Comparison of ENCODE assay signal across 12 mouse cellular contexts in genomic region chr12:84063228-84063627, GRCm38 (mm10). TPM values are rescaled to one million over a fixed set of nuclear protein-coding genes. Genes with fewer than 3 reads are reported as not detected.
DNase-seq lines count a peak whose midpoint lies in the region; ATAC-seq lines count a peak whose summit lies in the region.
"Had no signal": no experiment of that assay in that cellular context is flagged by ENCODE, and none has a peak within 500 bp of the region (broad histone marks: within the 10 kb centered on the region; RNA-seq: fewer than 3 reads in every experiment).

No protein-coding gene starts in this region.

- peaks cover 5% of the 10 kb centered on the region for H3K27me3 ChIP-seq in midbrain, embryonic 15.5 days (replicated peaks)

- H3K27ac ChIP-seq in midbrain, embryonic 15.5 days = no peak overlapping the region
- H3K27ac ChIP-seq: hindbrain, embryonic 15.5 days; liver, embryonic 15.5 days had no signal

- H3K9me3 ChIP-seq in midbrain, embryonic 15.5 days = no peaks in the 10 kb centered on the region
- H3K9me3 ChIP-seq: hindbrain, embryonic 15.5 days; liver, embryonic 15.5 days had no signal

- H3K4me1 ChIP-seq in midbrain, embryonic 15.5 days = no peaks in the 10 kb centered on the region
- H3K4me1 ChIP-seq: hindbrain, embryonic 15.5 days; liver, embryonic 15.5 days had no signal

- no peaks in the 10 kb centered on the region for H3K36me3 ChIP-seq in midbrain, embryonic 15.5 days (replicated peaks)
- H3K36me3 ChIP-seq: hindbrain, embryonic 15.5 days; liver, embryonic 15.5 days had no signal

- no peak overlapping the region for H3K4me2 ChIP-seq in midbrain, embryonic 15.5 days
- H3K4me2 ChIP-seq: hindbrain, embryonic 15.5 days; liver, embryonic 15.5 days had no signal

- ATAC-seq in megakaryocyte progenitor cell, adult 5-6 weeks (replicated peaks; ENCODE audit: poor library complexity) = peak; percentile 52; the same call in 1 of the 2 replicates
- ATAC-seq in midbrain, embryonic 15.5 days (replicated peaks) = no peak

- 70% methylated on average over 5 of the region's 5 CpGs for WGBS in midbrain, embryonic 15.5 days

- H3K9ac ChIP-seq in midbrain, embryonic 15.5 days = no peak overlapping the region
- H3K9ac ChIP-seq: hindbrain, embryonic 15.5 days; liver, embryonic 15.5 days had no signal

- H3K4me3 ChIP-seq in midbrain, embryonic 15.5 days = no peak overlapping the region
- H3K4me3 ChIP-seq: hindbrain, embryonic 15.5 days; liver, embryonic 15.5 days had no signal

- peak; percentile 42 for DNase-seq in adrenal gland, postnatal 10 days
- no peak for DNase-seq in adrenal gland, adult 18-20 months (ENCODE audit: low spot score in 2 of 2)
- DNase-seq in kidney, postnatal 10 days = peak; percentile 52
- DNase-seq in kidney, adult 8-10 months = no peak
- peak; percentile 12 for DNase-seq in brain, adult 2 months (ENCODE audit: low read depth, low spot score)
- no peak for DNase-seq in ovary, postnatal 36 days (ENCODE audit: low spot score)
- DNase-seq: cerebellum, adult 11-12 months had no signal

RNA-seq across cellular contexts. Expression of gene Acot5, which starts 5.9 kb away (rescaled TPM):
- total RNA-seq in adrenal gland, postnatal 10 days (2021) = under 1 TPM; 0.27 to 0.84 TPM
- under 1 TPM; 0.22 to 0.46 TPM for total RNA-seq in adrenal gland, adult 18-20 months (2021)
- total RNA-seq in megakaryocyte progenitor cell, adult 5-6 weeks (2015) = not detected in 2 replicates
- not detected in 2 replicates for total RNA-seq in megakaryocyte progenitor cell, adult 5-6 weeks (2017)
- 0.13 and 0.15 TPM in 2 replicates for polyA plus RNA-seq in midbrain, embryonic 15.5 days (2015; fragmentation: Nextera tagmentation; extraction: Ambion mirVana)
- polyA plus RNA-seq: neural tube, embryonic 11.5 days had no signal

RNA-seq across cellular contexts. Expression of gene Acot3, which starts 11.3 kb away (rescaled TPM):
- total RNA-seq in adrenal gland, postnatal 10 days (2021) = 1 to 10 TPM; 2.5 to 3.4 TPM
- 1 to 10 TPM in 1 of 2 experiments, not detected in 1; 1.3 TPM for total RNA-seq in adrenal gland, adult 18-20 months (2021)
- not detected in 2 replicates for total RNA-seq in megakaryocyte progenitor cell, adult 5-6 weeks (2015)
- total RNA-seq in megakaryocyte progenitor cell, adult 5-6 weeks (2017) = not detected in 2 replicates
- polyA plus RNA-seq in midbrain, embryonic 15.5 days (2015; fragmentation: Nextera tagmentation; extraction: Ambion mirVana) = 0.96 and 2.4 TPM in 2 replicates

RNA-seq across cellular contexts. Expression of gene Gm49366, which starts 24.5 kb away (rescaled TPM):
- total RNA-seq in adrenal gland, postnatal 10 days (2021) = not detected
- total RNA-seq in adrenal gland, adult 18-20 months (2021) = not detected
- not detected in 2 replicates for total RNA-seq in megakaryocyte progenitor cell, adult 5-6 weeks (2015)
- not detected in 2 replicates for total RNA-seq in megakaryocyte progenitor cell, adult 5-6 weeks (2017)
- polyA plus RNA-seq in midbrain, embryonic 15.5 days (2015; fragmentation: Nextera tagmentation; extraction: Ambion mirVana) = not detected in 2 replicates
- polyA plus RNA-seq: hindbrain, embryonic 15.5 days; liver, embryonic 15.5 days; neural tube, embryonic 11.5 days had no signal

RNA-seq across cellular contexts. Expression of gene Acot4, which starts 25.0 kb away (rescaled TPM):
- 1 to 10 TPM; 6.2 to 7.8 TPM for total RNA-seq in adrenal gland, postnatal 10 days (2021)
- total RNA-seq in adrenal gland, adult 18-20 months (2021) = 1 to 10 TPM; 1.7 to 3.7 TPM
- total RNA-seq in megakaryocyte progenitor cell, adult 5-6 weeks (2015) = 0.07 TPM in 1 of 2 replicates, not detected in the other
- 0.03 TPM in 1 of 2 replicates, not detected in the other for total RNA-seq in megakaryocyte progenitor cell, adult 5-6 weeks (2017)
- polyA plus RNA-seq in midbrain, embryonic 15.5 days (2015; fragmentation: Nextera tagmentation; extraction: Ambion mirVana) = 0.27 and 0.71 TPM in 2 replicates

RNA-seq across cellular contexts. Expression of gene Acot6, which starts 37.2 kb away (rescaled TPM):
- total RNA-seq in adrenal gland, postnatal 10 days (2021) = 1 to 10 TPM; 4.8 to 5.3 TPM
- total RNA-seq in adrenal gland, adult 18-20 months (2021) = 1 to 10 TPM; 3.4 to 5.4 TPM
- 1.5 and 2.0 TPM in 2 replicates for total RNA-seq in megakaryocyte progenitor cell, adult 5-6 weeks (2015)
- total RNA-seq in megakaryocyte progenitor cell, adult 5-6 weeks (2017) = 1.7 and 2.0 TPM in 2 replicates
- polyA plus RNA-seq in midbrain, embryonic 15.5 days (2015; fragmentation: Nextera tagmentation; extraction: Ambion mirVana) = 1.1 and 1.3 TPM in 2 replicates

Comparison
In these comparisons a context has a peak if more than half of its experiments do, and no peak if none do; other contexts are left out.
1. DNase-seq: peak in adrenal gland, postnatal 10 days (single experiment), kidney, postnatal 10 days (single experiment) and brain, adult 2 months (single experiment); none in adrenal gland, adult 18-20 months (0 of 2), kidney, adult 8-10 months (0 of 2) and ovary, postnatal 36 days (single experiment).